Mouse (Mus musculus): ENCODE data around the gene Rdm1. TPM values are rescaled to one million over a fixed set of nuclear protein-coding genes. Genes with fewer than 3 reads are reported as not detected.

The Rdm1 gene
- total RNA-seq, 4 experiments from 2014 or later = 9.3 to 16.1 (median 11.0) TPM

- peak; percentile 78 to 87 for DNase-seq (ENCODE audit: low spot score in 2 of 2)
Measured at GRCm38 (mm10) chr11:101657886-101658750, 31.1 kb downstream of the Rdm1 start.

- DNase-seq (ENCODE audit: low spot score in 2 of 2) = peak in 1 of 2 experiments; percentile 67
Measured at GRCm38 (mm10) chr11:101658751-101659558, 32.0 kb downstream of the Rdm1 start.

- DNase-seq (ENCODE audit: low spot score in 2 of 2) = no peak
Measured at GRCm38 (mm10) chr11:101661191-101661590, 34.2 kb downstream of the Rdm1 start.

- DNase-seq (ENCODE audit: low spot score in 2 of 2) = no peak
Measured at GRCm38 (mm10) chr11:101661786-101662185, 34.8 kb downstream of the Rdm1 start.

GRCm38 (mm10) chr11:101663229-101664027 lies 36.4 kb downstream of the Rdm1 start:
- no peak for DNase-seq (ENCODE audit: low spot score in 2 of 2)

GRCm38 (mm10) chr11:101664825-101665635 lies 38.0 kb downstream of the Rdm1 start, which contains the start of gene Arl4d:
Gene Arl4d (plus strand): TSS chr11:101665541.
- DNase-seq (ENCODE audit: low spot score in 2 of 2) = peak; percentile 91 to 93

- no peak for DNase-seq (ENCODE audit: low spot score in 2 of 2)
Measured at GRCm38 (mm10) chr11:101665636-101665992, 38.6 kb downstream of the Rdm1 start.

GRCm38 (mm10) chr11:101666626-101667345 lies 39.8 kb downstream of the Rdm1 start:
- no peak for DNase-seq (ENCODE audit: low spot score in 2 of 2)

- DNase-seq (ENCODE audit: low spot score in 2 of 2) = peak in 1 of 2 experiments; percentile 45
Measured at GRCm38 (mm10) chr11:101667871-101668532, 41.0 kb downstream of the Rdm1 start.

- DNase-seq (ENCODE audit: low spot score in 2 of 2) = no peak
Measured at GRCm38 (mm10) chr11:101668546-101669261, 41.7 kb downstream of the Rdm1 start.

- no peak for DNase-seq (ENCODE audit: low spot score in 2 of 2)
Measured at GRCm38 (mm10) chr11:101670334-101670733, 43.3 kb downstream of the Rdm1 start.

GRCm38 (mm10) chr11:101671255-101671654 lies 44.3 kb downstream of the Rdm1 start:
- no peak for DNase-seq (ENCODE audit: low spot score in 2 of 2)

- DNase-seq (ENCODE audit: low spot score in 2 of 2) = peak; percentile 61 to 66
Measured at GRCm38 (mm10) chr11:101673010-101673642, 46.1 kb downstream of the Rdm1 start.

GRCm38 (mm10) chr11:101674106-101674505 lies 47.1 kb downstream of the Rdm1 start:
- no peak for DNase-seq (ENCODE audit: low spot score in 2 of 2)

GRCm38 (mm10) chr11:101675349-101675748 lies 48.4 kb downstream of the Rdm1 start:
- no peak for DNase-seq (ENCODE audit: low spot score in 2 of 2)

- DNase-seq (ENCODE audit: low spot score in 2 of 2) = no peak
Measured at GRCm38 (mm10) chr11:101677655-101678054, 50.7 kb downstream of the Rdm1 start.

- DNase-seq (ENCODE audit: low spot score in 2 of 2) = no peak
Measured at GRCm38 (mm10) chr11:101678770-101679169, 51.8 kb downstream of the Rdm1 start.

- DNase-seq (ENCODE audit: low spot score in 2 of 2) = no peak
Measured at GRCm38 (mm10) chr11:101679907-101680306, 52.9 kb downstream of the Rdm1 start.
